Mouse (Mus musculus) urinary bladder, adult 18-20 months (tissue): ENCODE data around the gene Cers6.

Experiments
- DNase-seq, 2 experiments: peaks; one replicate each; pipeline ENCODE4 v3.0.0; 2022; ENCODE audit warnings: low spot score in 2 of 2, mixed read lengths in 2 of 2

Gene Cers6

GRCm38 (mm10) chr2:68860904-68861685, at the start of gene Cers6:
TSS of gene Cers6 (plus strand) at chr2:68861441.
- DNase-seq: peak; percentile 95 to 98

- no peak for DNase-seq
These were observed 46.8 kb upstream of the Cers6 start for GRCm38 (mm10) chr2:68814409-68814808.

GRCm38 (mm10) chr2:68819040-68819439, 42.2 kb upstream of the Cers6 start:
- DNase-seq: no peak

- no peak for DNase-seq
These were observed 38.9 kb upstream of the Cers6 start for GRCm38 (mm10) chr2:68822152-68822887.

GRCm38 (mm10) chr2:68825326-68826020, 35.8 kb upstream of the Cers6 start:
- no peak for DNase-seq

- DNase-seq: no peak
These were observed 17.9 kb upstream of the Cers6 start for GRCm38 (mm10) chr2:68843330-68843729.

GRCm38 (mm10) chr2:68844530-68844929, 16.7 kb upstream of the Cers6 start:
- DNase-seq: no peak

- DNase-seq: peak in 1 of 2 experiments; percentile 22
These were observed 16.1 kb upstream of the Cers6 start for GRCm38 (mm10) chr2:68845002-68845740.

- DNase-seq: no peak
These were observed 850 bp upstream of the Cers6 start for GRCm38 (mm10) chr2:68860391-68860790.

GRCm38 (mm10) chr2:68861721-68862463, 651 bp downstream of the Cers6 start:
- peak; percentile 29 to 65 for DNase-seq

- no peak for DNase-seq
These were observed 1.4 kb downstream of the Cers6 start for GRCm38 (mm10) chr2:68862464-68863266.

- no peak for DNase-seq
These were observed 2.3 kb downstream of the Cers6 start for GRCm38 (mm10) chr2:68863561-68863960.

- DNase-seq: no peak
These were observed 3.1 kb downstream of the Cers6 start for GRCm38 (mm10) chr2:68864366-68864765.

- no peak for DNase-seq
These were observed 5.9 kb downstream of the Cers6 start for GRCm38 (mm10) chr2:68867148-68867547.

- no peak for DNase-seq
These were observed 9.9 kb downstream of the Cers6 start for GRCm38 (mm10) chr2:68870999-68871780.

GRCm38 (mm10) chr2:68873086-68873485, 11.8 kb downstream of the Cers6 start:
- DNase-seq: no peak

- no peak for DNase-seq
These were observed 12.6 kb downstream of the Cers6 start for GRCm38 (mm10) chr2:68873653-68874441.

GRCm38 (mm10) chr2:68874575-68874974, 13.3 kb downstream of the Cers6 start:
- no peak for DNase-seq
